ENCODE assay signal across 14 mouse cellular contexts in genomic region chr11:97821401-97822064, GRCm38 (mm10). TPM values are rescaled to one million over a fixed set of nuclear protein-coding genes. Genes with fewer than 3 reads are reported as not detected.
DNase-seq lines count a peak whose midpoint lies in the region; ATAC-seq and TF ChIP-seq lines count a peak whose summit lies in the region.
"Had no signal": no experiment of that assay in that cellular context is flagged by ENCODE, and none has a peak within 500 bp of the region (broad histone marks: within the 10 kb centered on the region; RNA-seq: fewer than 3 reads in every experiment).

No protein-coding gene starts in this region.

- H3K36me3 ChIP-seq in kidney, embryonic 16.5 days (ENCODE audit: insufficient read depth, low read length), result peaks cover 37% of the 10 kb centered on the region; the same call in 1 of the 2 replicates
- peaks cover 83% of the 10 kb centered on the region for H3K36me3 ChIP-seq in kidney, embryonic 15.5 days
- peaks cover 0 to 8% of the 10 kb centered on the region in 2 experiments; a peak in 2 of 4 replicates for H3K36me3 ChIP-seq in MEL (ENCODE audit: control insufficient read depth in 1 of 2, insufficient read depth in 2 of 2, low read length in 2 of 2)
- peaks cover 8% of the 10 kb centered on the region; the same call in 1 of the 2 replicates for H3K36me3 ChIP-seq in liver, embryonic 11.5 days (ENCODE audit: control insufficient read depth, insufficient read depth, low read length)
- H3K36me3 ChIP-seq in hindbrain, embryonic 16.5 days (ENCODE audit: control insufficient read depth, insufficient read depth, low read length), result peaks cover 16% of the 10 kb centered on the region
- H3K36me3 ChIP-seq in midbrain, postnatal 0 days (ENCODE audit: insufficient read depth, low read length), result peaks cover 59% of the 10 kb centered on the region

- no peaks in the 10 kb centered on the region for H3K27me3 ChIP-seq in kidney, embryonic 16.5 days (ENCODE audit: insufficient read depth, low read length)
- H3K27me3 ChIP-seq in kidney, embryonic 15.5 days, result no peaks in the 10 kb centered on the region
- H3K27me3 ChIP-seq in MEL (ENCODE audit: control insufficient read depth in 1 of 2, insufficient read depth in 2 of 2, low read length in 2 of 2), result no peaks in the 10 kb centered on the region
- H3K27me3 ChIP-seq in liver, embryonic 11.5 days (replicated peaks; ENCODE audit: control insufficient read depth, insufficient read depth, low read length), result no peaks in the 10 kb centered on the region
- H3K27me3 ChIP-seq in hindbrain, embryonic 16.5 days (replicated peaks; ENCODE audit: control insufficient read depth, insufficient read depth, low read length), result no peaks in the 10 kb centered on the region
- no peaks in the 10 kb centered on the region for H3K27me3 ChIP-seq in midbrain, postnatal 0 days (ENCODE audit: insufficient read depth, low read length)
- H3K27me3 ChIP-seq: limb, embryonic 13.5 days had no signal

- H3K4me3 ChIP-seq in kidney, embryonic 16.5 days (ENCODE audit: low read length), result no peak overlapping the region
- no peak overlapping the region for H3K4me3 ChIP-seq in kidney, embryonic 15.5 days (replicated peaks)
- no peak overlapping the region for H3K4me3 ChIP-seq in MEL (ENCODE audit: control insufficient read depth in 1 of 2, insufficient read depth in 1 of 2, low read depth in 2 of 2, low read length in 2 of 2)
- H3K4me3 ChIP-seq in liver, embryonic 11.5 days (ENCODE audit: low read depth, low read length), result no peak overlapping the region
- H3K4me3 ChIP-seq in hindbrain, embryonic 16.5 days (ENCODE audit: low read length), result no peak overlapping the region
- H3K4me3 ChIP-seq in midbrain, postnatal 0 days (ENCODE audit: low read depth, low read length), result no peak overlapping the region
- H3K4me3 ChIP-seq: limb, embryonic 13.5 days had no signal

- WGBS in kidney, embryonic 16.5 days, result 91% methylated on average over 8 of the region's 8 CpGs
- 92% methylated on average over 8 of the region's 8 CpGs for WGBS in kidney, embryonic 15.5 days
- 91% methylated on average over 8 of the region's 8 CpGs for WGBS in liver, embryonic 11.5 days
- WGBS in hindbrain, embryonic 16.5 days, result 89% methylated on average over 8 of the region's 8 CpGs
- 93% methylated on average over 8 of the region's 8 CpGs for WGBS in midbrain, postnatal 0 days

- no peak for TF ChIP-seq RAD21 in MEL (IDR thresholded peaks at IDR 0.05; ENCODE audit: low read depth, low read length)

- peak; percentile 58 for DNase-seq in cerebellum, adult 9-10 months
- DNase-seq in cerebellum, adult 11-12 months, result no peak
- peak; percentile 51 for DNase-seq in MEL (ENCODE audit: low read depth, low spot score)
- DNase-seq in liver, embryonic 11.5 days (ENCODE audit: low spot score), result no peak
- no peak for DNase-seq in midbrain, postnatal 0 days (ENCODE audit: low spot score)
- DNase-seq: right cerebral cortex, postnatal 14 days had no signal

- no peak for ATAC-seq in kidney, embryonic 16.5 days (ENCODE audit: low FRiP score, low TSS enrichment)
- no peak for ATAC-seq in kidney, embryonic 15.5 days (replicated peaks; ENCODE audit: low FRiP score)
- ATAC-seq in liver, embryonic 11.5 days (replicated peaks; ENCODE audit: low FRiP score), result no peak
- no peak for ATAC-seq in hindbrain, embryonic 16.5 days
- ATAC-seq in midbrain, postnatal 0 days (ENCODE audit: low FRiP score), result no peak
- ATAC-seq: forebrain, embryonic 16.5 days had no signal

- no peak overlapping the region; the same call in 1 of the 2 replicates for H3K9ac ChIP-seq in kidney, embryonic 16.5 days (replicated peaks; ENCODE audit: low read length)
- no peak overlapping the region for H3K9ac ChIP-seq in kidney, embryonic 15.5 days
- H3K9ac ChIP-seq in MEL (ENCODE audit: control insufficient read depth, low read depth, low read length, poor library complexity, severe bottlenecking), result no peak overlapping the region
- no peak overlapping the region for H3K9ac ChIP-seq in liver, embryonic 11.5 days (ENCODE audit: low read depth, low read length)
- no peak overlapping the region for H3K9ac ChIP-seq in hindbrain, embryonic 16.5 days (ENCODE audit: low read depth, low read length)
- no peak overlapping the region for H3K9ac ChIP-seq in midbrain, postnatal 0 days (replicated peaks; ENCODE audit: low read length, poor library complexity, severe bottlenecking)
- H3K9ac ChIP-seq: limb, embryonic 13.5 days had no signal

- H3K27ac ChIP-seq in kidney, embryonic 16.5 days (ENCODE audit: low read length), result 0 out of 2 replicates have a peak overlapping the region, but pooled peaks have one; percentile 4
- no peak overlapping the region for H3K27ac ChIP-seq in kidney, embryonic 15.5 days
- H3K27ac ChIP-seq in MEL (ENCODE audit: control insufficient read depth, low read depth, low read length), result no peak overlapping the region
- peak overlapping the region; percentile 54 for H3K27ac ChIP-seq in liver, embryonic 11.5 days (ENCODE audit: low read depth, low read length)
- H3K27ac ChIP-seq in hindbrain, embryonic 16.5 days (ENCODE audit: low read depth, low read length), result no peak overlapping the region
- no peak overlapping the region for H3K27ac ChIP-seq in midbrain, postnatal 0 days (ENCODE audit: low read depth, low read length)
- H3K27ac ChIP-seq: limb, embryonic 13.5 days had no signal

- H3K79me2 ChIP-seq in MEL (ENCODE audit: control insufficient read depth, insufficient read depth, low read length, poor library complexity), result no peaks in the 10 kb centered on the region

- no peak for TF ChIP-seq CTCF in MEL (IDR thresholded peaks at IDR 0.05 in 2 of 3, conservative IDR thresholded peaks at IDR 0.05 in 1 of 3; ENCODE audit: control insufficient read depth in 1 of 3, insufficient read depth in 1 of 3, low read depth in 2 of 3, low read length in 3 of 3, poor library complexity in 1 of 3, severe bottlenecking in 1 of 3)
- TF ChIP-seq CTCF in midbrain, postnatal 0 days (IDR thresholded peaks at IDR 0.05), result no peak

- no peak for TF ChIP-seq POLR2A in MEL (IDR thresholded peaks at IDR 0.05; ENCODE audit: control insufficient read depth in 1 of 2, insufficient read depth in 1 of 2, low read depth in 1 of 2, low read length in 2 of 2, poor library complexity in 1 of 2)

- peaks cover 60% of the 10 kb centered on the region for H3K4me1 ChIP-seq in kidney, embryonic 16.5 days (ENCODE audit: insufficient read depth, low read length)
- peaks cover 68% of the 10 kb centered on the region for H3K4me1 ChIP-seq in kidney, embryonic 15.5 days
- H3K4me1 ChIP-seq in MEL (ENCODE audit: control insufficient read depth in 1 of 2, insufficient read depth in 2 of 2, low read length in 2 of 2), result peaks cover 12 to 22% of the 10 kb centered on the region in 2 experiments
- peaks cover 55% of the 10 kb centered on the region for H3K4me1 ChIP-seq in liver, embryonic 11.5 days (replicated peaks; ENCODE audit: control insufficient read depth, insufficient read depth, low read length)
- H3K4me1 ChIP-seq in hindbrain, embryonic 16.5 days (ENCODE audit: control insufficient read depth, insufficient read depth, low read depth, low read length), result peaks cover 23% of the 10 kb centered on the region
- H3K4me1 ChIP-seq in midbrain, postnatal 0 days (ENCODE audit: insufficient read depth, low read length), result no peaks in the 10 kb centered on the region

- no peak overlapping the region for H3K4me2 ChIP-seq in kidney, embryonic 16.5 days (replicated peaks; ENCODE audit: low read depth, low read length)
- no peak overlapping the region for H3K4me2 ChIP-seq in kidney, embryonic 15.5 days
- no peak overlapping the region for H3K4me2 ChIP-seq in liver, embryonic 11.5 days
- no peak overlapping the region for H3K4me2 ChIP-seq in hindbrain, embryonic 16.5 days (ENCODE audit: low read length)
- H3K4me2 ChIP-seq in midbrain, postnatal 0 days (ENCODE audit: low read depth, low read length, poor library complexity, severe bottlenecking), result no peak overlapping the region
- H3K4me2 ChIP-seq: limb, embryonic 13.5 days; midbrain, embryonic 11.5 days had no signal

- TF ChIP-seq EP300 in MEL (IDR thresholded peaks at IDR 0.05; ENCODE audit: low read depth in 1 of 2, low read length in 2 of 2), result peak in 1 of 2 experiments; percentile 47; a peak in 2 of 4 replicates

- H3K9me3 ChIP-seq in kidney, embryonic 16.5 days (ENCODE audit: low read length), result no peaks in the 10 kb centered on the region
- no peaks in the 10 kb centered on the region for H3K9me3 ChIP-seq in kidney, embryonic 15.5 days (replicated peaks)
- no peaks in the 10 kb centered on the region for H3K9me3 ChIP-seq in MEL (replicated peaks; ENCODE audit: insufficient read depth, low read length)
- H3K9me3 ChIP-seq in liver, embryonic 11.5 days (ENCODE audit: control insufficient read depth, low read length), result no peaks in the 10 kb centered on the region
- H3K9me3 ChIP-seq in hindbrain, embryonic 16.5 days (ENCODE audit: control insufficient read depth, low read length), result no peaks in the 10 kb centered on the region
- H3K9me3 ChIP-seq in midbrain, postnatal 0 days (ENCODE audit: low read length), result no peaks in the 10 kb centered on the region
- H3K9me3 ChIP-seq: limb, embryonic 13.5 days had no signal

RNA-seq across cellular contexts. Expression of gene B230217C12Rik, which starts 19.0 kb away (rescaled TPM):
- 4.3 and 6.7 TPM in 2 replicates for polyA plus RNA-seq in kidney, embryonic 16.5 days (2015; fragmentation: Nextera tagmentation; extraction: Ambion mirVana)
- polyA plus RNA-seq in kidney, embryonic 15.5 days (2015; fragmentation: Nextera tagmentation; extraction: Ambion mirVana), result 7.4 and 7.5 TPM in 2 replicates
- 0.29 TPM in 1 of 2 replicates, not detected in the other for total RNA-seq in MEL (2012; rRNA removed)
- polyA plus RNA-seq in MEL (2012; ENCODE audit: insufficient read depth in 1 of 2, insufficient read length in 2 of 2, low read depth in 1 of 2, low replicate concordance in 2 of 2, missing spikeins in 1 of 2), result under 1 TPM in 1 of 2 experiments, not detected in 1; 0.81 TPM
- 3.7 and 5.4 TPM in 2 replicates for polyA plus RNA-seq in liver, embryonic 11.5 days (2014; fragmentation: Nextera tagmentation; extraction: Ambion mirVana)
- polyA plus RNA-seq in hindbrain, embryonic 16.5 days (2015; fragmentation: Nextera tagmentation; extraction: Ambion mirVana), result 38.2 and 40.7 TPM in 2 replicates
- 37.7 and 43.6 TPM in 2 replicates for total RNA-seq in midbrain, postnatal 0 days (2014; rRNA removed)
- 38.2 and 41.8 TPM in 2 replicates for polyA plus RNA-seq in midbrain, postnatal 0 days (2015; fragmentation: Nextera tagmentation; extraction: Ambion mirVana)

RNA-seq across cellular contexts. Expression of gene Lasp1, which starts 22.7 kb away (rescaled TPM):
- 133 TPM in 2 replicates for polyA plus RNA-seq in kidney, embryonic 16.5 days (2015; fragmentation: Nextera tagmentation; extraction: Ambion mirVana)
- polyA plus RNA-seq in kidney, embryonic 15.5 days (2015; fragmentation: Nextera tagmentation; extraction: Ambion mirVana), result 104 and 108 TPM in 2 replicates
- total RNA-seq in MEL (2012; rRNA removed), result 13.3 and 15.2 TPM in 2 replicates
- polyA plus RNA-seq in MEL (2012; ENCODE audit: insufficient read depth in 1 of 2, insufficient read length in 2 of 2, low read depth in 1 of 2, low replicate concordance in 2 of 2, missing spikeins in 1 of 2), result 10 to 100 TPM in 1 of 2 experiments, not detected in 1; 38.7 TPM
- 54.7 and 55.3 TPM in 2 replicates for polyA plus RNA-seq in liver, embryonic 11.5 days (2014; fragmentation: Nextera tagmentation; extraction: Ambion mirVana)
- polyA plus RNA-seq in hindbrain, embryonic 16.5 days (2015; fragmentation: Nextera tagmentation; extraction: Ambion mirVana), result 176 and 191 TPM in 2 replicates
- 206 and 216 TPM in 2 replicates for total RNA-seq in midbrain, postnatal 0 days (2014; rRNA removed)
- polyA plus RNA-seq in midbrain, postnatal 0 days (2015; fragmentation: Nextera tagmentation; extraction: Ambion mirVana), result 174 and 179 TPM in 2 replicates

RNA-seq across cellular contexts. Expression of gene Rpl23, which starts 39.3 kb away (rescaled TPM):
- polyA plus RNA-seq in kidney, embryonic 16.5 days (2015; fragmentation: Nextera tagmentation; extraction: Ambion mirVana), result 428 and 460 TPM in 2 replicates
- 565 and 652 TPM in 2 replicates for polyA plus RNA-seq in kidney, embryonic 15.5 days (2015; fragmentation: Nextera tagmentation; extraction: Ambion mirVana)
- total RNA-seq in MEL (2012; rRNA removed), result 1,922 and 2,072 TPM in 2 replicates
- 100 to 1,000 TPM in 1 of 2 experiments, not detected in 1; 921 TPM for polyA plus RNA-seq in MEL (2012; ENCODE audit: insufficient read depth in 1 of 2, insufficient read length in 2 of 2, low read depth in 1 of 2, low replicate concordance in 2 of 2, missing spikeins in 1 of 2)
- polyA plus RNA-seq in liver, embryonic 11.5 days (2014; fragmentation: Nextera tagmentation; extraction: Ambion mirVana), result 756 and 842 TPM in 2 replicates
- 252 and 268 TPM in 2 replicates for polyA plus RNA-seq in hindbrain, embryonic 16.5 days (2015; fragmentation: Nextera tagmentation; extraction: Ambion mirVana)
- 177 and 224 TPM in 2 replicates for total RNA-seq in midbrain, postnatal 0 days (2014; rRNA removed)
- polyA plus RNA-seq in midbrain, postnatal 0 days (2015; fragmentation: Nextera tagmentation; extraction: Ambion mirVana), result 308 and 329 TPM in 2 replicates

RNA-seq across cellular contexts. Expression of gene 1700001P01Rik, which starts 45.8 kb away (rescaled TPM):
- polyA plus RNA-seq in kidney, embryonic 16.5 days (2015; fragmentation: Nextera tagmentation; extraction: Ambion mirVana), result 0.27 and 0.31 TPM in 2 replicates
- polyA plus RNA-seq in kidney, embryonic 15.5 days (2015; fragmentation: Nextera tagmentation; extraction: Ambion mirVana), result 0.62 and 0.67 TPM in 2 replicates
- total RNA-seq in MEL (2012; rRNA removed), result 0.69 TPM in 2 replicates
- polyA plus RNA-seq in MEL (2012; ENCODE audit: insufficient read depth in 1 of 2, insufficient read length in 2 of 2, low read depth in 1 of 2, low replicate concordance in 2 of 2, missing spikeins in 1 of 2), result under 1 TPM in 1 of 2 experiments, not detected in 1; 0.43 TPM
- polyA plus RNA-seq in liver, embryonic 11.5 days (2014; fragmentation: Nextera tagmentation; extraction: Ambion mirVana), result 0.64 TPM in 1 of 2 replicates, not detected in the other
- 0.44 and 0.91 TPM in 2 replicates for polyA plus RNA-seq in hindbrain, embryonic 16.5 days (2015; fragmentation: Nextera tagmentation; extraction: Ambion mirVana)
- total RNA-seq in midbrain, postnatal 0 days (2014; rRNA removed), result not detected in 2 replicates
- 0.29 TPM in 1 of 2 replicates, not detected in the other for polyA plus RNA-seq in midbrain, postnatal 0 days (2015; fragmentation: Nextera tagmentation; extraction: Ambion mirVana)
- total RNA-seq: heart, postnatal 10 days had no signal
- polyA plus RNA-seq: embryonic facial prominence, embryonic 11.5 days had no signal

RNA-seq across cellular contexts. Expression of gene Cwc25, which starts 55.2 kb away (rescaled TPM):
- polyA plus RNA-seq in kidney, embryonic 16.5 days (2015; fragmentation: Nextera tagmentation; extraction: Ambion mirVana), result 15.1 and 18.4 TPM in 2 replicates
- polyA plus RNA-seq in kidney, embryonic 15.5 days (2015; fragmentation: Nextera tagmentation; extraction: Ambion mirVana), result 19.2 and 19.5 TPM in 2 replicates
- 18.1 and 20.8 TPM in 2 replicates for total RNA-seq in MEL (2012; rRNA removed)
- polyA plus RNA-seq in MEL (2012; ENCODE audit: insufficient read depth in 1 of 2, insufficient read length in 2 of 2, low read depth in 1 of 2, low replicate concordance in 2 of 2, missing spikeins in 1 of 2), result 10 to 100 TPM in 1 of 2 experiments, not detected in 1; 16.7 TPM
- 12.9 and 13.1 TPM in 2 replicates for polyA plus RNA-seq in liver, embryonic 11.5 days (2014; fragmentation: Nextera tagmentation; extraction: Ambion mirVana)
- polyA plus RNA-seq in hindbrain, embryonic 16.5 days (2015; fragmentation: Nextera tagmentation; extraction: Ambion mirVana), result 14.1 and 16.2 TPM in 2 replicates
- total RNA-seq in midbrain, postnatal 0 days (2014; rRNA removed), result 11.8 and 16.0 TPM in 2 replicates
- 12.0 TPM in 2 replicates for polyA plus RNA-seq in midbrain, postnatal 0 days (2015; fragmentation: Nextera tagmentation; extraction: Ambion mirVana)

Comparison
In these comparisons a context has a peak if more than half of its experiments do, and no peak if none do; other contexts are left out.
1. DNase-seq: peak in cerebellum, adult 9-10 months (single experiment) and MEL (single experiment); none in cerebellum, adult 11-12 months (single experiment), liver, embryonic 11.5 days (single experiment) and midbrain, postnatal 0 days (single experiment).
2. H3K27ac ChIP-seq: peak in kidney, embryonic 16.5 days (single experiment) and liver, embryonic 11.5 days (single experiment); none in kidney, embryonic 15.5 days (single experiment), MEL (single experiment), hindbrain, embryonic 16.5 days (single experiment) and midbrain, postnatal 0 days (single experiment).